Mouse (Mus musculus) c-Kit-positive CD71-positive TER-119-positive erythroid progenitor cells, embryonic 14.5 days (primary cell): ENCODE measurements around the gene Il21.

Experiments used
- DNase-seq: peaks from one replicate; pipeline ENCODE4 v3.0.0-alpha.2; 2013; ENCODE audit warnings: low spot score

Il21 gene

DNA sequence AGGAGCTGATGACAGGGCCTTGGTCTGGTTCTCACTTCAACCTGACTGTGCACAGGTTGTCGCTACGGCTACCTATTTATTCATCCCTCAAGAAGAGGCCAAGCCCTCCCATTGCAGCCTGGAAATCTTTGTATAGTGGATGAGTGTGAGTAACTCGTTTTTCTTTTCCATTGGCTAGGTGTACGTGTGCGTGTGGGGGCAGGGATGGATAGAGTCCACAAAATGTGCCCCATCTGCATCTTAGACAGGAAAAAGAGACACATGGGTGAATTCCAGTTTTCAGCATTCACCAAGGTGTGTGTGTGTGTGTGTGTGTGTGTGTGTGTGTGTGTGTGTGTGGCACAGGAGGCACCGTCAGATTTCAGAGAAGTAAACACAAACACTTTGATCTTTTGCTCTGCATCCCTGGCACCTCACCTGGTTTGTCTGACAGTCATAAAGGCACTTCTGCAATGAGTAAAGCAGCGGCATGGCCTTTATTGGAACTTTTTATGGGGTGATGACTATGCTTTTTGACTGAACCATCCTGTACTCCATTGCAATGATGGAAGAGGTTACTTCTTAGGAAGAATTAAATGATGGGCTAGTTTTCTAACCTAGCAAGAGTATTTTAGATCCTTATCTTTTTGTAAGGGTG lies at the start of gene Il21:
Gene Il21 (minus strand): TSS at position 51 of the 637 bp plus-strand sequence.
- DNase-seq: no peak

- no peak for DNase-seq
These were observed 48.4 kb upstream of the Il21 start for GRCm38 (mm10) chr3:37280871-37281270.

- DNase-seq: no peak
These were observed 47.8 kb upstream of the Il21 start for GRCm38 (mm10) chr3:37280221-37280620.

- DNase-seq: peak; percentile 44
These were observed 42.2 kb upstream of the Il21 start for GRCm38 (mm10) chr3:37274661-37275060.

- DNase-seq: no peak
These were observed 40.7 kb upstream of the Il21 start for GRCm38 (mm10) chr3:37273092-37273491.

DNA sequence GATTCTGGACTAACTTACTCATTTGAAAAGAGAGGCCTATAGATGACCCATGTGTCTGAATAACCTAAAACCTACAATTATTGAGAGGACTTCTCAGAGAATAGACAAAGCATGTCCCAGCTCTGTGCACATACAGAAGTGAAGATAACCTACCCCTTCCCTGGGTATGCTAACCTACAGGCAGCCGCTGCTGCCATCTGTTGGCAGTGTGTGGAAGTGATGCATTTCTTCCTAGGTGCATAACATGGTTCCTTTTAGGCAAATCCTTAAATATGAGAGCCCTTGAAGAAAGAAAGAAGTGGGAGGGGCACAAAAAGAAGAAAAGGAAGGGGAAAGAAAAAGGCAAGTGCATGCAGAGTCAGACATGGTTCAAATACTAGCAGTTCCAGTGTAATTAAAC lies 38.8 kb upstream of the Il21 start:
- peak; percentile 48 for DNase-seq

DNA sequence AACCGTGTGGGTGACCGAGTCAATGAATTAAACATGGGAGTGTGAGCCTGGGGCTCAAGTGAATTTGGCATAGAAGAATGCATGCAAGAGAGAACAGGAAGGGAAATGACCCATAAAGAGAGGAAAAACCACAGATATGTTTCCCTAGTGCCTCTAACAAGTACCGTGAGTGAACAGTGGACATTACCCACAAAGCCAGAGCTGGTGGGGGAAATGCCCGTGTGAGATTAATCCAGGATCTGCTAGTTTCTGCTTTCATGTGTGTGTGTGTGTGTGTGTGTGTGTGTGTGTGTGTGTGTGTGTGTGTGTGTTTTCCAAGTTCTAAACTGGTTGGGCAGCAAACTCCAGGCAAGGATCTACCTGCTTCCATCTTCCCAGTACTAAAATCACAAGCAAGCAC lies 37.5 kb upstream of the Il21 start:
- DNase-seq: no peak

GRCm38 (mm10) chr3:37268338-37268737 lies 35.9 kb upstream of the Il21 start:
- no peak for DNase-seq

DNA sequence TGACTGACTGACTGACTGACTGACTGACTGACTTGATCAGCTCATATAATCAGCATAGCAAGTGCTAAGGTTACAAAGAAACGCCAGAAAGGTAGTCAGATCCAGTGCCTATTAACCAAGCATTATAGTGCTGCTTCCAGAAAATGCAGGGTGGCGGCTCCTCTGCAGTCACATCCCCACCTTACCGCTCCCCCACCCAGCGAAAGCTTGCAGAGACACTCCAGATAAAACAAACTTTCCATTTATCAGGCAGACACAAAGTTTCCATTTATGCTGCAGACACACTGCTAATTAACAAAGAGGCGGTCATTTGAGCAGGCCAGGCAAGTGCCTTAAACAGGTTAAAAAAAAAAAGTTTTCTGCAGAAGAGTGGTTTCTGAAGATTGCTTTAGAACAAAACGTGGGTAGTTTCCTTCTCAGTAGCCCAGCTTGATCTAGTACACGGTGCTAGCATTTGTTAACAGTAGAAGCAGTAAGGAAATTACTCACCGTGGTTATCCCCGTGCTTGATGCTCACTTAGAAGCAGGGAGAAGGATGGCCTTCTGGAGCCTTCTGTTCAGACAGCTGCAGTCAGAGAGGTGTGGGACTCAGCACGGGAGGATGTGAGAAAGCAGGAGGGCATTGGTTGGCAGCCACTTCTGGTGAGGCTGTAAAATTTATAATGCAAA lies 27.0 kb upstream of the Il21 start:
- peak; percentile 24 for DNase-seq

DNA sequence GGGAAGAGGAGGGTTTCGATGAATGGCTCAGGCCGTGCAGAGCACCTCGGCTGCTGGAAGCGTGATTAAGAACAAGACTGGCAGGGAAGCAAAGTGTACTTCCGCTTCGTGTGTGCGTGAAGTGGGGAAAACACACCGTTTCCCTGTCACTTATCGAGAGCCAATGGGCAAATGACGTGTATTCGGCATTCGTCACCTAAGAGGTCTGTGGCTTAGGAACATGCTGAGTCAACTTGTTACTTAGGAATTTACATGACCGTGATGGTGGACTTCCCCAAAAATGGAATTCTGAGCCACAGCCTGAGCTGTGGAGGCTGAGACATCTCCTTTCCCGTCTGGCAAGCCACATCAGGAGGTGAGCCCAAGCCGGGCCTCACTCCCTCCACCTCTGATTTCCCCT lies 25.3 kb upstream of the Il21 start:
- no peak for DNase-seq

DNA sequence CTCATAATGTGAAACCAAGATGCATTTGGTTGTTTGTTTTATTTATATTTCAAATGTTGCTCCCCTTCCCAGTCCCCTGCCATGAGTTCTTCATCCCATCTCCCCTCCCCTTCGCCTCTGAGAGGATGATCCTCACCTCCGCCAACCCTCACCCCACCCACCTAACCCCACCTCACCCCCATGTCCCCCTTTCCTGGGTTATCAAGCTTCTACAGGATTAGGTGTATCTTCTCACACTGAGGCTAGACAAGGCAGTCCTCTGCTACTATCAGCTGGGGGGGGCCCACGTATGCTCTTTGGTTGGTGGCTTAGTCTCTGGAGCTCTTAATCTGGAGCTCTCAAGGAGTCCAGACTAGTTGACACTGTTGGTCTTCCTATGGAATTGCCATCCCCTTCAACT lies 18.5 kb upstream of the Il21 start:
- DNase-seq: no peak

DNA sequence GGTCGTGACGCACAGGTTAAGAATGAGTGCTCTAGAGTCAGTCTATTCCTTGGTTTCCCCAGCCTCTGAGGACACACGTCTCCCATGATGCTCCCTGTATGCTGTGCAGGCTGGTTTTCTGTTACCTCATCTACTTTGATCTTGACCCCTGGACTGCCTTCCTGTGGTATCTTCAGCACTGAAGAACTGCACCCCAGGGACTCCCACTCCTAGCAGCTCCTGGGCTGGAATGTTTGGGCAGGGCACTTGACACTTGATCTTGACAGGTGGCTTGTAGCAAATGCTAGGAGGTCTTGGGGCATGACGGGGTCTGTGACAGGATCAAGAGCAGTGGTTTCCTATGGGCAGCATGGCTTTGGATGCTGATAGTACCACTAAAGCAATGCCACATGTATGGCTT lies 2.6 kb upstream of the Il21 start:
- no peak for DNase-seq

DNA sequence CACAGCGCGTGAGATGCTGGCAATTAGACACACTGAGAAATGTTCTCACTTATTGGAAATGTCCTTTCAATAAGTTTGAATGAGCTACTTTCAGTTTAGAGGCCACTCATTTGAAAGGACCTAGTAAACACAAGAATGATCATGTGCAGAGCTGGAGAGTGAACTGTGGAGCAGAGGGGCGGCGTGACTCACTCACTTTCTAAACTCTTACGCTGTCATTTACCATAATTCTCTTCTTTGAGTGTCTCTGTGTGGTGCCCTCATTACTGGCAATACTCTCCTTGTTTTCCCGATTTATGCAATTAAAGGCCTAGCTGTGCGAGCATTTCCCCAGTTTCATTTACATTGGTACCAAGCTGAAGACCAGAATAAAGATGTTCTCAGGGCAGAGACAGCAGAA lies 1.3 kb downstream of the Il21 start:
- no peak for DNase-seq

- DNase-seq: no peak
These were observed 3.2 kb downstream of the Il21 start for GRCm38 (mm10) chr3:37229082-37229829.

DNA sequence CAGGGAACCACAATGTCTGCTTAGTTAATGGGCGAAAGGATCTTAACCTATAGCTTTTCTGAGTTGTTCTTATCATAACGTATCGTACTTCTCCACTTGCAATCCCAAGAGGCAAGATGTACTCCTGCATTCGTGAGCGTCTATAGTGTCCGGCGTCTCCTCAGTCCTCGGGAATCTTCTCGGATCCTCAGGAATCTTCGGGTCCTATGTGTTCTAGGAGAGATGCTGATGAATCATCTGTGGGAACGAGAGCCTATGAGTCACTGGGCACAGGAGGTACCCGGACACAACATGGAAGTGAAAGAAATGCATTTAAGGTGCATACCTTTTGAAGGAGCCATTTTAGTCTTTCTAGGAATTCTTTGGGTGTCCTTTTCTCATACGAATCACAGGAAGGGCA lies 7.3 kb downstream of the Il21 start:
- no peak for DNase-seq

DNA sequence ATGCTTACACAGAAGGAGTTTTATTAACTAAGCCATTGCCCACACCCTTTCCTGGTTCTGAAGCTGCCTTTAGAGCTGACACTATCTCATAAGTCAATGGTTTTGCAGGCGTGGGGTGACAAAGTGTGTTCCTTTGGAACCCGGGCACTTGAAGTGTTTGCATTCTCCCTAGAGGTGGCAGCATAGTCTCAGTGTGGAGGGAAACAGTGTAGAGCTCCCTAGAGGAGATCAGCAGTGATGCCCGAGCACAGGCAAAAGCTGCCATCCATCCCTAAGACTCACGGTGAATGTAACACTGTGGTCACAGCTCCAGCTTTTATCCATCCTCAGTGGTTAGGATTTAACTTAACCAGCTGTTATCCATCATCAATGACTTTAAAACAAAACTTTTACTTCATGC lies 13.4 kb downstream of the Il21 start:
- DNase-seq: peak; percentile 22

DNA sequence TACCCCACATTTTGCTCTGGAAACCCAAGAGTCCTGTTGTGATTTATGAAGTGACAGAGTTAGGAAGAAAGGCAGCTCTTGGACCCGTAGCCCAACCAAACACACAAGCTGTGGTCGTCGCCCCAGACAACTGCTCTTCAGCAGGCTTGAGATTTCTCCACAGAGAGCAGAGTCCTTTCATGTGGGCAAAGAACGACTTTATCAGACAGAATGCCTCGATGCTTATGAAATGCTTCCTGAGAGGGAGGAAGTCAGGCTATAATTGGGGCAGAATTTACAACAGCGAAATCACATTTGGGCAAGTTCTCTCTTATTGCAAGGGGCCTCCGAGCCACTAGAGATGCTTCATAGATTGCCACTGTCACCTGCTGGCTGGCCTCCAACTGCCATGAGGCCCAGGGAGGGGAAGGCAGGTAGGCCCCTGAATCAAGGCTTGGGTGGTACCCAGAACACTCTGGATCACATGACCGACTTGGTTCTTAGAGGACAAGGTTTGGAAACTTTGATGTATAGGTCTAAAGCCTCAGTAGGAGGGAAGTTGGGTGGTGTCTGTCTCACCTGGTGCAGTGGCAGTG lies 27.1 kb downstream of the Il21 start:
- DNase-seq: no peak

DNA sequence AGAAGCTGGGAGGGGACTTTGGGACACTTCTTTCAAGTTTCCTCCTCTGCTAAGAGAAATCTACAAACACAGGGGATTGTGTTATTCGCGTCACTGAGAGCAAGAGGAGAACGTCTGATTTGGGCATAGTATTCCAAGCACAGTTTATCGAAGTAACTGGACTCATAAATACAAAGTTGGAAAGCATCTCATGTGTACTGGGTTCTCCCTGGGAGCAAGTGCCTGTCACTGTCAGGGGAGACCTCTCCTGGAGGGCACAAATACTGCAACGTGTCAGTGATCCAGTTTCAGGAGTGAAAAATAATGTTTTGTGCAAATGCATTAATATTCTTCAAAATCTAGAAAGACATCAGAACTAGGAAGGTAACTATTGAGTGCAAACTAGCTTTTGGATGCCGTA lies 27.9 kb downstream of the Il21 start:
- peak; percentile 37 for DNase-seq

DNA sequence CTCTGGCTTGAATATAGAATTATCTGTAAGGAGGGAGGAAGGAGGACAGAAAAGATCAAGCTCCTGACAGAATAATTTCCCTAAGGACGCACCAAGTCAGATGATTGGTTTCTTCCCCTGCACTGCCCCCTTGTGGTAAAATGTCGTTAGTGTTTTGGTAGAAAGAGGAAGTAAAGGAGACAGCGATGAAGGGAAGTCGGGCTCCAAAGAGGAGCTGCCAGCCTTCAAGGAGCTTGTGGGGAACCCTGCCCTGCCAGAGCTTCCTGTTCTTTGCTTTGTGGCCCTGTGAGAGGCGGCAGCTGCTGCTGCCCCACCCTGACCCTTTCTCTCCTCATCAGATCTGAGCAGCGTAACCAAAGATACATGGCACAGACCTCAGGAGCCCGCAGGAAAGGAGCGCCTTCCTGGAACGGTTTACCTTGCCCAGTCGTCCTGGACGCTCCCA lies 28.4 kb downstream of the Il21 start:
- peak; percentile 80 for DNase-seq

DNA sequence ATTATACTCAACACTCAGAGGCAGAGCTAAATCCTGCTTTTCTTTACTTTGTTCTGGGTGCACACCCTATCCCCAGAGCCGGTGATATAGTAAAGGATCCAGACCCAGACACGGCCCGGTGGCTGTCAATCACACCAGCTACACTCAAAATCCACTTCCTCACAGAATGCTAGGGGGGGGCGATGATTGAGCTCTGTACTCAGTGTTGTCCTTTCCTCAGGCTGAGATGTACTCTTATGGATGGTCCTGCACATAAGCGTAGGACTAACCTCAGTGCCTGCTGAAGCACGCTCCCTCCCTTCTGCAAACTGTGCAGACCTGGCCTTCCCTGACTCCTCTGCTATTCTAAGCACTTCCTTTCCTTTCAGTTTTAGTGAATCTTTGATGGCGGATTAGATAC lies 29.6 kb downstream of the Il21 start:
- no peak for DNase-seq

DNA sequence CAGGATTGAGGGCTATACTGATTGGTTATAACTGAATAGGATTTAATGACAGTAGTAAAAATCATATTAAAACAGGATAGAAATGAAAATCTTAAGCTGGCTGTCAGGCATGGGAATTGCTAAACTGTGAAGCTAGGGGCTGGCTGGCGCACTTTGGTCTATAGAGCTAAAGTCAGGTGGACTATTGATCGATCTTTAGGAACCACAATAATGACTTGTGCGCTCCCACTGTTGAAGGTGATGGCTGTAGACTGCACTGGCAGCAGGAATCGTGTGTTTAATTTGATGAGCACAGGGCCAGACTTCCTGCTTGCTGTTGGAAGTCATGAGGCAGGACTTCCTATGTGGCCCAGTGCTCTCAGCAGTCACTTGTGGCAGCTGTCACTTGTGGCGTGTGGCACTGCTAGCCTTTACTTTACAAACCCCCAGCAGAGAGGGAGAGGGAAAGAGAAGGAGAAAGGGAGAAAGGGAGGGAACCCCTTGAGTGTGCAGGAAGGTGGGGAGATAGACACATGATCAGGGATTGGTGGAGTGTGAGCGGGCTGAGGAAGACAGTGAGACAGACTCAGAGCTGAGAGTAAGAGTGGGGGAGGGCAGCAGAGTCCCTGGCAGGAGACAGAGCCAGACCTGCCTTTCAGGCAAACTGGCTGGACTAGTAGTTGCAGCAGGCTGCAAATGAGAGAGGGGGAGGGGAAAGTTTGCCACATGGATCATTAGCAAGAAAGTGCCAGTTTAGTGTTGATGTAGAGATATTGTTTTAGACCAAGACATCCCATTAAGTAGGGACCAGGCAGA lies 31.1 kb downstream of the Il21 start:
- DNase-seq: no peak

DNA sequence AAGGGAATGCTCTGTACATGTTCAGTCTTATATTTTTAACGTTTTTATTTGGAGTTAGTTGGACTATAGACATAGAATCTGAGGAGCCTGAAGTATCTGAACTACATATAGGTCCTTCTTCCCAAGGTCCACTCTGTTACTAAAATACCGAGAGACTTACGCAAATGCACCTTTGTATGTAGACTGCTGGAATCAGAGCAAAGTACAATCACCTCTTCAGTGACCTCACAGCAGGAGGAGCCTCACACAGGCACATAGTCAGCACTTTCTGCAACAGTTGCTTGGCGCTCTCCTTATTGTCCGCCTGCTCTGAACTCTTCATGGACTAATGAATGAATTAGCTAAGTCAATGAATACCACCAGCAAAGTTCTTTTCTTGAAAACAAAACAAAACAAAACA lies 34.1 kb downstream of the Il21 start:
- DNase-seq: no peak
